In genomic region chr4:110287412-110288067, GRCm38 (mm10) we compare ENCODE assay signal across 8 mouse cellular contexts.
DNase-seq lines count a peak whose midpoint lies in the region; ATAC-seq and TF ChIP-seq lines count a peak whose summit lies in the region.

No protein-coding gene starts in this region.

- H3K36me3 ChIP-seq in intestine, postnatal 0 days (ENCODE audit: control insufficient read depth, insufficient read depth) = no peaks in the 10 kb centered on the region
- no peaks in the 10 kb centered on the region for H3K36me3 ChIP-seq in stomach, postnatal 0 days (ENCODE audit: control insufficient read depth, insufficient read depth, low read length)

- TF ChIP-seq POLR2A in cerebellum, adult 2 months (IDR thresholded peaks at IDR 0.05; ENCODE audit: borderline replicate concordance, insufficient read depth, low read length) = peak; percentile 81; the same call in 1 of the 2 replicates

- no peaks in the 10 kb centered on the region for H3K4me1 ChIP-seq in cerebellum, adult 2 months (ENCODE audit: control insufficient read depth, insufficient read depth, low read length)
- no peaks in the 10 kb centered on the region for H3K4me1 ChIP-seq in intestine, postnatal 0 days (replicated peaks; ENCODE audit: control insufficient read depth, insufficient read depth, low read length)
- H3K4me1 ChIP-seq in stomach, postnatal 0 days (replicated peaks; ENCODE audit: control insufficient read depth, insufficient read depth) = no peaks in the 10 kb centered on the region

- no peaks in the 10 kb centered on the region for H3K9me3 ChIP-seq in intestine, postnatal 0 days (ENCODE audit: control insufficient read depth)
- no peaks in the 10 kb centered on the region for H3K9me3 ChIP-seq in stomach, postnatal 0 days (ENCODE audit: control insufficient read depth, low read length)

- peak; percentile 32 for DNase-seq in R1 (ENCODE audit: low read depth, low spot score)
- peak; percentile 77 to 89 for DNase-seq in cerebellum, adult 2 months
- peak; percentile 17 for DNase-seq in forelimb bud, embryonic 11.5 days (ENCODE audit: low read depth, low spot score)
- peak; percentile 43 to 74 for DNase-seq in left cerebral cortex, postnatal 10 days (ENCODE audit: extremely low spot score in 1 of 2, low spot score in 2 of 2)
- DNase-seq in right cerebral cortex, adult 2 months (ENCODE audit: low spot score in 2 of 2) = peak; percentile 70 to 74
- DNase-seq in adrenal gland, postnatal 25 days = no peak
- no peak for DNase-seq in stomach, postnatal 0 days (ENCODE audit: low spot score)

- intact Hi-C loops in left cerebral cortex, postnatal 10 days (cut with DNase I) = loop anchor here (5.0 to 10.0 kb wide), 3 partner anchors 155 to 305 kb away; no protein-coding TSS in a partner anchor

- no peak for TF ChIP-seq EP300 in stomach, postnatal 0 days (optimal IDR thresholded peaks at IDR 0.05)

- WGBS in cerebellum, adult 2 months = 13% methylated on average over 11 of the region's 11 CpGs
- 44% methylated on average over 11 of the region's 11 CpGs for WGBS in intestine, postnatal 0 days
- 41% methylated on average over 11 of the region's 11 CpGs for WGBS in stomach, postnatal 0 days

- H3K4me3 ChIP-seq in cerebellum, adult 2 months (replicated peaks; ENCODE audit: insufficient read depth, low read depth, low read length) = peak overlapping the region; percentile 64
- no peak overlapping the region for H3K4me3 ChIP-seq in intestine, postnatal 0 days (ENCODE audit: low read depth, low read length)
- H3K4me3 ChIP-seq in stomach, postnatal 0 days (ENCODE audit: low read depth, low read length) = no peak overlapping the region

- H3K27ac ChIP-seq in cerebellum, adult 2 months (ENCODE audit: insufficient read depth, low read length) = peak overlapping the region; percentile 73
- H3K27ac ChIP-seq in intestine, postnatal 0 days (ENCODE audit: low read depth, low read length) = no peak overlapping the region
- no peak overlapping the region for H3K27ac ChIP-seq in stomach, postnatal 0 days (replicated peaks)

- no peak overlapping the region for H3K4me2 ChIP-seq in intestine, postnatal 0 days (replicated peaks; ENCODE audit: low read depth)
- H3K4me2 ChIP-seq in stomach, postnatal 0 days (replicated peaks; ENCODE audit: low read depth) = no peak overlapping the region

- ATAC-seq in intestine, postnatal 0 days = no peak
- ATAC-seq in stomach, postnatal 0 days (ENCODE audit: low FRiP score, low TSS enrichment) = no peak

- no peak overlapping the region for H3K9ac ChIP-seq in intestine, postnatal 0 days (ENCODE audit: low read depth, low read length)
- H3K9ac ChIP-seq in stomach, postnatal 0 days (ENCODE audit: low read length) = no peak overlapping the region

- H3K27me3 ChIP-seq in cerebellum, adult 2 months (ENCODE audit: control insufficient read depth, insufficient read depth, low read length) = no peaks in the 10 kb centered on the region
- no peaks in the 10 kb centered on the region for H3K27me3 ChIP-seq in intestine, postnatal 0 days (replicated peaks; ENCODE audit: control insufficient read depth, insufficient read depth, low read length)
- no peaks in the 10 kb centered on the region for H3K27me3 ChIP-seq in stomach, postnatal 0 days (ENCODE audit: control insufficient read depth, insufficient read depth, low read length)

- no peak for TF ChIP-seq CTCF in cerebellum, adult 2 months (IDR thresholded peaks at IDR 0.05; ENCODE audit: borderline replicate concordance, insufficient read depth, low read depth, low read length)
- TF ChIP-seq CTCF in intestine, postnatal 0 days (IDR thresholded peaks at IDR 0.05; ENCODE audit: low read depth) = no peak
- no peak for TF ChIP-seq CTCF in stomach, postnatal 0 days (IDR thresholded peaks at IDR 0.05; ENCODE audit: low read depth)

Comparison
In these comparisons a context has a peak if more than half of its experiments do, and no peak if none do; other contexts are left out.
1. DNase-seq: peak in R1 (single experiment), cerebellum, adult 2 months (2 of 2), forelimb bud, embryonic 11.5 days (single experiment), left cerebral cortex, postnatal 10 days (2 of 2) and right cerebral cortex, adult 2 months (2 of 2); none in adrenal gland, postnatal 25 days (single experiment) and stomach, postnatal 0 days (single experiment).